Mouse (Mus musculus) urinary bladder, postnatal 36 days (tissue): ENCODE measurements around the gene Col10a1.
"Not testable (repeated sequence)": the region's sequence is repeated elsewhere in the genome, so short reads cannot be mapped to it uniquely, and the experiment has no call there.

Experiments used
- DNase-seq, 2 experiments: peaks; one replicate each; pipeline ENCODE4 v3.0.0; 2022; ENCODE audit warnings: low spot score in 2 of 2, mixed read lengths in 1 of 2

Col10a1 gene

GRCm38 (mm10) chr10:34389681-34390080 lies at the start of gene Col10a1:
Gene Col10a1 (plus strand): TSS chr10:34389981.
- no peak for DNase-seq

GRCm38 (mm10) chr10:34341014-34341413 lies 48.8 kb upstream of the Col10a1 start:
- no peak for DNase-seq

GRCm38 (mm10) chr10:34341886-34342285 lies 47.9 kb upstream of the Col10a1 start:
- DNase-seq = no peak

GRCm38 (mm10) chr10:34352166-34352565 lies 37.6 kb upstream of the Col10a1 start:
- no peak for DNase-seq

- DNase-seq = no peak
These were observed 31.5 kb upstream of the Col10a1 start for GRCm38 (mm10) chr10:34358263-34358662.

- no peak for DNase-seq
These were observed 26.0 kb upstream of the Col10a1 start for GRCm38 (mm10) chr10:34363756-34364155.

GRCm38 (mm10) chr10:34368138-34368537 lies 21.6 kb upstream of the Col10a1 start:
- DNase-seq = no peak

GRCm38 (mm10) chr10:34373332-34373731 lies 16.4 kb upstream of the Col10a1 start:
- no peak for DNase-seq

- no peak for DNase-seq
These were observed 4.1 kb upstream of the Col10a1 start for GRCm38 (mm10) chr10:34385636-34386035.

GRCm38 (mm10) chr10:34396959-34397358 lies 7.2 kb downstream of the Col10a1 start:
- DNase-seq = no peak

- DNase-seq = no peak
These were observed 9.5 kb downstream of the Col10a1 start for GRCm38 (mm10) chr10:34399267-34399666.

- peak; percentile 90 to 95 for DNase-seq
These were observed 28.5 kb downstream of the Col10a1 start, which contains the start of gene Nt5dc1 for GRCm38 (mm10) chr10:34418204-34418756. Gene Nt5dc1 (minus strand): TSS chr10:34418552.

- not testable (repeated sequence) for DNase-seq
These were observed 29.0 kb downstream of the Col10a1 start for GRCm38 (mm10) chr10:34418794-34419193.

- DNase-seq = no peak
These were observed 42.0 kb downstream of the Col10a1 start for GRCm38 (mm10) chr10:34431783-34432182.

GRCm38 (mm10) chr10:34434191-34434590 lies 44.4 kb downstream of the Col10a1 start:
- DNase-seq = not testable (repeated sequence)
